Mouse (Mus musculus): ENCODE measurements around the gene Olfr656.
A peak's percentile ranks its signal among the peaks of the same experiment; 100 is the strongest.

Gene Olfr656

DNA sequence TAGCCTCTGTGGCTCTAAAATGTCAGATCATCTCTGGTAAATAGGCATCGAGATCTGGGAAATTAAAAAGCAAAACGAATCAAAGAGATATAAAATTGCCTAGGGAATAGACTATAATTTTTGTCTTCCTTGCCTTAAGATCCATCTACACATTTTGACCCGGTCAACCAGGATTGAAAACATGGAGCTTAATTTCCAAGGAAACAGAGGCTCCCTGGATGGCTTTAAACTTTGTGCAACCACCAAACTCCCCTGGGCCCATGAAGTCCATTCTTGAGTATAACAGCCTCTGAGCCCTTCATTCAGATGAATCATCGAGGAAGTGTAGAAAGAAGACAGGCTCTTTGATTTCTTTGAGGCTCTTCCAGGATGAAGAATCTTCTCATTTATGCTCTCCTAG is at the start of gene Olfr656:
Olfr656 (plus strand) TSS at position 301 of the 400 bp plus-strand sequence.
- Histone ChIP-seq H3K27me3 (ENCODE audit: control insufficient read depth, insufficient read depth, low read length, poor library complexity, severe bottlenecking) (no peaks in the 10 kb centered on the region; the same call in 1 of the 2 replicates), H3K36me3 (ENCODE audit: control insufficient read depth, insufficient read depth, low read length, poor library complexity, severe bottlenecking) (no peaks in the 10 kb centered on the region)
- no peak for DNase-seq (ENCODE audit: low read depth, low spot score)

- Histone ChIP-seq H3K27me3 (ENCODE audit: control insufficient read depth, insufficient read depth, low read length, poor library complexity, severe bottlenecking) (no peaks in the 10 kb centered on the region), H3K36me3 (ENCODE audit: control insufficient read depth, insufficient read depth, low read length, poor library complexity, severe bottlenecking) (no peaks in the 10 kb centered on the region)
- DNase-seq (ENCODE audit: low read depth, low spot score) = no peak
These were observed 36.7 kb upstream of the Olfr656 start, which contains the start of gene Olfr653 for GRCm38 (mm10) chr7:104577014-104577413. Gene Olfr653, plus strand, starts transcription at chr7:104577314.

DNA sequence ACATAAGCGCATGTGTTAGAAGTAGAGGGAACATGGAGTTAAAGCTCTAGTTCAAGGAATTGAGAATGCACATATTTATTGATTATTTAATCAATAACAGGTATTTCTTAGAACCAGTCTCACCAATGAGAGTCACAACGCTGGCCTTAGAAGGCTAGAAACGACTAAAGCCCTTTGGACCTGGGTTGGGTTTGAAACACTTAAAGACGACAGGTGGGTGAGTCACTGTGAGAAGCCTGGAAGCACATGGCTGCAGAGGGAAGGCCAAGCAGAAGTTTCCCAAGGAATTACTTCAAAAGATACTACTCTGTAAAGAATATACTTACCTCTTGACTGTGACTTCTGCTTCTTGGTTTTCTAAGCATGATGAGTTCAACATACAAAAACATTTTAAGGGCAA is 32.9 kb upstream of the Olfr656 start:
- Histone ChIP-seq H3K27me3 (ENCODE audit: control insufficient read depth, insufficient read depth, low read length, poor library complexity, severe bottlenecking) (no peaks in the 10 kb centered on the region), H3K36me3 (ENCODE audit: control insufficient read depth, insufficient read depth, low read length, poor library complexity, severe bottlenecking) (no peaks in the 10 kb centered on the region)
- no peak for DNase-seq (ENCODE audit: low read depth, low spot score)

DNA sequence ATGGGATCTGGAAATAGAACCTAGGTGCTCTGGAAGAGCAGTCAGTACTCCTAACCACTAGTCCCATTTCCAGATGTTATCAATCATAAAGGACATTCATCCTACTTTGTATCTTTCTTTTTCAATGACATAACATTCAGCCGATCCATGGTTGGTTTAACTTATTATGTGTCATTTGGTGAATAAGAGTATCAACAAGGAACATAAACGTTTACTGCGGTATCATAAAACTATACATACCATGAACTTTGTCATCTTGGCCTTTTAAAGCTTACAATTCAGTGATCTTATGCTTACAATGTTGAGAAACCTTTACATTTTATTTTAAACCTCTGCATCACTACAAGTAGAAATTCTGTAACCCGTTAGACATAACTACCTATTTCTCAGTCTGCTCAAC is 32.3 kb upstream of the Olfr656 start:
- H3K36me3 ChIP-seq (ENCODE audit: control insufficient read depth, insufficient read depth, low read length, poor library complexity, severe bottlenecking) = no peaks in the 10 kb centered on the region
- no peak for DNase-seq (ENCODE audit: low read depth, low spot score)
- H3K27me3 ChIP-seq (ENCODE audit: control insufficient read depth, insufficient read depth, low read length, poor library complexity, severe bottlenecking) = no peaks in the 10 kb centered on the region

- Histone ChIP-seq H3K36me3 (ENCODE audit: control insufficient read depth, insufficient read depth, low read length, poor library complexity, severe bottlenecking) (no peaks in the 10 kb centered on the region), H3K27me3 (ENCODE audit: control insufficient read depth, insufficient read depth, low read length, poor library complexity, severe bottlenecking) (no peaks in the 10 kb centered on the region)
- no peak for DNase-seq (ENCODE audit: low read depth, low spot score)
These were observed 27.0 kb upstream of the Olfr656 start, which contains the start of gene Olfr654 for GRCm38 (mm10) chr7:104586725-104587124. Gene Olfr654, plus strand, starts transcription at chr7:104587025.

DNA sequence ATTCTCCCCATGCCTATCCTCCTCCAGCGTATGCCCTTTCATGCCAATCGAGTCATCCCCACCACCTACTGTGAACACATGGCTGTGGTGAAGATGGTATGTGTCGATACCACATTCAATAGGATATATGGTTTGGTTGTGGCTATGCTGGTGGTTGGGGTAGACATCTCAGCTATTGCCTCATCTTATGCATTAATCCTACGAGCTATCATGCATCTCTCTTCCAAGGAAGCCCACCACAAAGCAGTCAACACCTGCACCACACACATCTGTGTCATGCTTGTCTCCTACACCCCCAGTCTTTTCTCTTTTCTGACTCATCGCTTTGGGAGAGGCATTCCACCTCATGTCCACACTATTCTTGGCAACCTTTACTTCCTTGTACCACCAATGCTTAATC is 25.5 kb upstream of the Olfr656 start:
- no peak for DNase-seq (ENCODE audit: low read depth, low spot score)
- H3K27me3 ChIP-seq (ENCODE audit: control insufficient read depth, insufficient read depth, low read length, poor library complexity, severe bottlenecking) = no peaks in the 10 kb centered on the region
- no peaks in the 10 kb centered on the region for H3K36me3 ChIP-seq (ENCODE audit: control insufficient read depth, insufficient read depth, low read length, poor library complexity, severe bottlenecking)

DNA sequence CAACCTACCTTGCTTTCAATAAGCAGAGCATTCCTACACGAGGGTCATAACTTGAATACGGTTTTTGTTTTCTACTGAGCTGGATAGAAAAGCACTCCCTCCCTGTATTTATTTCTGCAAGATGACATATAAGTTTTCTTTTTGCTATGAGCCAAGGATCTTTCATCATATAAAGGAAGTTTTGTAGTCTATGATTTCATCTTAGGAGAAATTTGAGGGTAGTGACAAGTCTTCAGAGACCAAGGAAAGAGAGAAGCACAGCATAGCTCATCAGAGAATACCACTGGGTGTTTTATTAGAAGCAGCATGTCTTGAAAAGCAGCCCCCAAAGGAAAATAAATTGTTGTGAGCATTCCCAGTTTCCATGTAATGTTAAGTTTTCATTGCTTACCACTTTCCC is 12.1 kb upstream of the Olfr656 start, which contains the start of gene Olfr655:
Olfr655 (minus strand) TSS at position 101 of the 400 bp plus-strand sequence.
- no peaks in the 10 kb centered on the region for H3K27me3 ChIP-seq (ENCODE audit: control insufficient read depth, insufficient read depth, low read length, poor library complexity, severe bottlenecking)
- no peaks in the 10 kb centered on the region for H3K36me3 ChIP-seq (ENCODE audit: control insufficient read depth, insufficient read depth, low read length, poor library complexity, severe bottlenecking)
- DNase-seq (ENCODE audit: low read depth, low spot score) = no peak

- Histone ChIP-seq H3K27me3 (ENCODE audit: control insufficient read depth, insufficient read depth, low read length, poor library complexity, severe bottlenecking) (no peaks in the 10 kb centered on the region), H3K36me3 (ENCODE audit: control insufficient read depth, insufficient read depth, low read length, poor library complexity, severe bottlenecking) (no peaks in the 10 kb centered on the region)
- DNase-seq (ENCODE audit: low read depth, low spot score) = peak; percentile 84
These were observed 10.6 kb upstream of the Olfr656 start for GRCm38 (mm10) chr7:104603173-104603572.

DNA sequence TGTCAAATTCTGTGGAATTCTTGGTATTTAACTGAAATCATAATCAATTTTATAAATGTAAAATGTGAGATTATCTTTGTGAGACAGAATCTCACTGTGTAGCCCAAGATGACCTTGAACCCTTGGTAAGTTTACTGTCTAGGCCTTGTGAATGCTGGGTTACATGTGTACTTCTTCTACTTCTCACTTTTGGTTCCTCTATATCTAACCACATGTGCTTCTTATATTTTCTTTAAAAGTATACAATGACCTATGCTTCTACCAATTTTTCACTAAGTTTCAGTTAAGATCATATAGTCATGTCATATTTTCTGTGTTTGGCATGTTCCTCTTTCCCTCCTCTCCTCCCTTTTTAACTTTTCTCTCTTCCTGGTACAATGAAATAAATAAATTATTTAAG is 9.0 kb upstream of the Olfr656 start:
- Histone ChIP-seq H3K36me3 (ENCODE audit: control insufficient read depth, insufficient read depth, low read length, poor library complexity, severe bottlenecking) (no peaks in the 10 kb centered on the region), H3K27me3 (ENCODE audit: control insufficient read depth, insufficient read depth, low read length, poor library complexity, severe bottlenecking) (no peaks in the 10 kb centered on the region)
- no peak for DNase-seq (ENCODE audit: low read depth, low spot score)

DNA sequence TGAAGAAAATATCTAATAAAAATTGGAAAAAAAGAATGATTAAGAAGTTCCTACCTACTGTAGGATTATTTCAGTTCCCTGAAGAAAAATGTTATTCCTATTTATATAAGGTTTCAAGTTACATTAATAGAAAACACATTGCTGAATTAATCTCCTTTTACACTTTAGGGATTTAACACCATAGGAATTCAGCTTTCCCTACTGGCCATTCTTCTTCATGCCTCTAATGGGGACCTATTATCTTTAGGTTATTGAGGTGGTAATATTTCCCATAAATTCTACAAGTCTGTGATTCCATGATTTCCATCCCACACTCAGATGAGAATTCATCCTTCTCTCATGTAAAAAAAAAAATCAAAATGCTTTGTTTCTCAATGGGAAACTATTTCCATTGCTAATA is 10.7 kb downstream of the Olfr656 start, which contains the start of gene Olfr657:
Olfr657 (plus strand) TSS at position 301 of the 400 bp plus-strand sequence.
- H3K27me3 ChIP-seq (ENCODE audit: control insufficient read depth, insufficient read depth, low read length, poor library complexity, severe bottlenecking) = no peaks in the 10 kb centered on the region
- no peak for DNase-seq (ENCODE audit: low read depth, low spot score)
- H3K36me3 ChIP-seq (ENCODE audit: control insufficient read depth, insufficient read depth, low read length, poor library complexity, severe bottlenecking) = no peaks in the 10 kb centered on the region

DNA sequence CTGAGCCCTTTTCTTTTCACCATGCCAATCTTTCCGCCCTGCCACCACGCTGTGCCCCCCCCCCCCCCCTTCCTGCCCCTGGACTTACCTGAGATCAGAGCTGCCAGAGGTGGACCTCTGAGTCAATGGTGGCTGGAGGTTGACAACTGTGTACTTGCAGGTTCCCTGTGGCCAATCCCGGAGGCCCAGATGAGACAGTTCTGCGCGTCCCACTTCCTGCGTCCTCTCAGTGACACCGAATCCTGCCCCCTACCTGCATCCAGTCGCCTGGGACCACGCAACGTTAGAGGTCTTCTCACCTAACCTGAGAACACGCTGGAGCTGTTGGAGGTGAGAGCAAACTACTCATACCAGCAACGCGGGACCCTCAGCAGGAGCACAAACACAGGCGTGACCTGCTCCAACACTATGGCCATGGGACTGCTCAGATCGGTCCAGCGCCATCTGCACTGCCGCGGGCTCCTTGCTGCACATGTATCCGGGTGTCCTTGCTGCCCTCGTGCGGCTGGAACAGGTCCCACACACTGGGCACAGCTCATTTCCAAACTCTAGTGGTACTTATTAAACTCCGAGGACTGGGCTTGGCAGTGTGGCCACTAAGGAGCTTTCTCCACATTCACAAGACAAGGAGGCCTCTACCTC is 33.2 kb downstream of the Olfr656 start, which contains the start of gene Olfr658:
Olfr658 (minus strand) TSS at position 465 of the 642 bp plus-strand sequence.
- H3K36me3 ChIP-seq (ENCODE audit: control insufficient read depth, insufficient read depth, low read length, poor library complexity, severe bottlenecking) = no peaks in the 10 kb centered on the region
- H3K27me3 ChIP-seq (ENCODE audit: control insufficient read depth, insufficient read depth, low read length, poor library complexity, severe bottlenecking) = no peaks in the 10 kb centered on the region
- DNase-seq (ENCODE audit: low read depth, low spot score) = peak; percentile 69

GRCm38 (mm10) chr7:104666453-104666852 is 52.7 kb downstream of the Olfr656 start, which contains the start of gene Olfr659:
Gene Olfr659, plus strand, starts transcription at chr7:104666753.
- Histone ChIP-seq H3K36me3 (ENCODE audit: control insufficient read depth, insufficient read depth, low read length, poor library complexity, severe bottlenecking) (no peaks in the 10 kb centered on the region), H3K27me3 (ENCODE audit: control insufficient read depth, insufficient read depth, low read length, poor library complexity, severe bottlenecking) (no peaks in the 10 kb centered on the region)
- DNase-seq (ENCODE audit: low read depth, low spot score) = no peak

All from splenic B cell, adult 2 months (primary cell).